Mouse (Mus musculus) ZHBTc4 (cell line): ENCODE data around the gene Dusp22.

Experiments
- DNase-seq: peaks from one replicate; pipeline ENCODE4 v3.0.0-alpha.2; 2011; ENCODE audit warnings: low read depth, low spot score

The Dusp22 gene

DNA sequence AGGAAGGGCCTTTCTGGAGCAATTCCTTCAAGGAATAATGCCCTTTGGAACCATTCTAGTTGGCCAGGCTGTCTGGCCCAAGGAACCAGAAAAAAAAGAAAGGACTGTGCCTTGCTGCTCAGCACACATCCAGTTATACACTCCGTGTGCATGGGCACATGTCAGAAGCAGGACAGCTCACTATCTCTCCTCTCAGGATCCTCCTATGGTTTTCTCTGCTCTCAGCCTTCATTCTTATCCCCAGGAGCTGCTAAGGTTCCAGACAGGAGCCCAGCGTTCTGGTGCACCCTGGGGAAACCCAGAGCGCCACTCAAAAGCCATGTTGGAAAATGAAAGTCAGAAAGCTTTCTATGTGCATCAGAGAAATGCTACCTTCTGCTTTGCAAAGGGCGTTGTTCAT is 55.8 kb downstream of the Dusp22 start:
- DNase-seq = no peak

DNA sequence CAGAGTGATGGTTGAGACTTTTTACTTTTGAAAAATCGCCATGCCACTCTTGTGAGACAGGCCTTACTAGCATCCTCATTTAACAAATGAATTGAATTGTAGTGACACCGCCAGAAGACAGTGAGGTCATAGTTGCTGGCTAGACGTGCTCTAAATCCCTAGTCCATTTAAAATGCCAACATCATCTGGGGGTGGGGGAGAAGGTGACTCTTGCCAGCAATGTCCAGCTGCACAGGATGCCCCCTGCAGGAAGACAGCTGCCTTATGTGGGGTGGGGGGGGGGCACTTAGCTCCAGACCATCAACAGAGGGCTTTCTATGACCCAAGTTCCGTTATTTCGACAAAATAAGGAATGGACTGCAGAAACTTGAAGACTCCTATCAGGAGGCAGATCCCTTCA is 56.8 kb downstream of the Dusp22 start:
- no peak for DNase-seq

DNA sequence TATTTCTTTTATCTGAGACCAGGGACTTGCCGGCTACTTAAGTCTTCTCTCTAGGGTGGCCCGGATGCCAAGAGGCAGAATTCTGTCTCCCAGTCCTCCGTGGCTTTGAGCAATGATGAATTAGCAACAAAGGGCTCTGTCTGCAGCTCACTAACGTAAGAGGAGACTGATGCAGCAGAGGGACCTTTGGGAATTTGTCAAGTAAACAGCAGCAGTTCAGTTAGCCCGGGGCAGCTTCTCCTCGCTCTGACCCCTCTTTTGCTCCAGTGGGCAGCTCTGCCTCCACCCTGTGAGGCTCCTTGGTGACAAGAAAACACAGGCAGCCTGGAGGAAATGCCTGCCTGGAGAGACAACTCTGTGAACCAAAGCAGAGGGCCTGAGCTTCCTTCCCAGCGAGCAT is 62.8 kb downstream of the Dusp22 start:
- no peak for DNase-seq

- DNase-seq = no peak
These were observed 63.5 kb downstream of the Dusp22 start for GRCm38 (mm10) chr13:30723258-30723657.

- DNase-seq = no peak
These were observed 64.1 kb downstream of the Dusp22 start for GRCm38 (mm10) chr13:30723858-30724257.

GRCm38 (mm10) chr13:30724691-30725271 is 65.0 kb downstream of the Dusp22 start:
- no peak for DNase-seq

GRCm38 (mm10) chr13:30726879-30727278 is 67.1 kb downstream of the Dusp22 start:
- no peak for DNase-seq

DNA sequence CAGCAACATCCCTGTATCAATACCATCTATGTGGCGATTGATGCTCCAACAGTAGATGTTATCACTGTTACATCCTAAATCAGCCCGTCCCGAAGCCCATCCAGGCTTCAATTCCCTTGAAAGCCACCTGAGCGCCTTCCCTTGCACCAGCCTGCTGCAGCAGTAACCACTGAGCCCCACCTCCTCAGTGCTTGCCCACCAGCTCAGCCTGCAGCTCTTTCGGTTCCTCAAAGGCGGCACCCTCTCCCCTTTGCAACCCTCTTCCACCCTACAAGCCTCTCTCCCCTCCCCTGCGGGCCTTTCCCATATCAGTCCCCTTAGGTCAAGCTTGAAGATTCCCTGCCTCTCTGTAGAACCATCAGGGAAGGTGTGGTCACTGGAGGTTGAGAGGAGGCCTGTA is 68.4 kb downstream of the Dusp22 start:
- DNase-seq = no peak

DNA sequence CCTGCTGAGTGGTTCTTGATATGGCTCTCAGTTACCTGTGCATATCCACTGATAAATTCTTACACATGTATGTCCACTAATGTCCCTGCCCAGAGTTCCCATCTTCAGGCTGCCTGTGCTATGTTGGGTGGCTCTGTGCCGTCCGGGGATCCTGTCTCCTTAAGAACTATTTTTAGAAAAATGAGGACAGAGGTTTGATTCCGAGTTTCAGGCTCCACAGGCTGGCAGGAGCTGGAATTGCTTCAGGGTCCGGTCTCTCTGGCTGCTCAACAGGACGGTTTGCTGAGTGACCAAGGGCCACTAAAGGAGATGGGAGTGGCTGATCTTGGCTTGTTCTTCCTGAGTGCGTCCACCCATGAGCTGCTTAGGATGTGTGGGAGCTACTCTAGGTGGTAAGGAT is 69.4 kb downstream of the Dusp22 start:
- no peak for DNase-seq

DNA sequence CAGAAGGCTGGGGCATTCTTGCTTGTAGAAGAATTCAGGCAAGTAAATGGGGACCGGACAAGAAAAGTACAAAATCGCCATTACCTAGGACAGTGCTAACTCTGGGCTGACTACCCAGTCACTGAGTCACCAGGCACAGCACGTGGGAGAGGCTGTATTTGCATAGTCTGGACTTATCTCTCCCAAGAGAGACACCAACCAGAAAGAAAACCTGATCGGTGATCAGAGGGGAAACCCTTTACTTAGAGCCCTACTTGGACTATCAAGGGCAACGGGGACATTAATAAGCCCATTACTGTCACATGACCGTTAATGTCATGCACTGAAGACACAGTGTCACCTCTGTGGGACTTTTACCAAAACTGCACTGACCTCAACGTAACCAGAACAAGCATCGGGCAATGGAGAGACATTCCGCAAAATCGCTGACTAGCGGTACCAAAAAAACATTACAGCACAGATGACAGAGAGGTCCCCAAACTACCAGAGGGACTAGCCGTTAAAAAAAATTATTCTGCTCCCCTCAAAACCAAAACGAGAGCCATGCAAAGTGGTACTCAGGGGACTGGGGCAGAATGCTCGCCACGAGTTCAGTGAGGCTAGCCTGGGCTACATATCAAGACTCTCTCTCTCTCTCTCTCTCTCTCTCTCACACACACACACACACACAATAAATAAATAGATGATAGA is 70.5 kb downstream of the Dusp22 start:
- no peak for DNase-seq

GRCm38 (mm10) chr13:30732709-30733445 is 73.1 kb downstream of the Dusp22 start:
- DNase-seq = no peak

DNA sequence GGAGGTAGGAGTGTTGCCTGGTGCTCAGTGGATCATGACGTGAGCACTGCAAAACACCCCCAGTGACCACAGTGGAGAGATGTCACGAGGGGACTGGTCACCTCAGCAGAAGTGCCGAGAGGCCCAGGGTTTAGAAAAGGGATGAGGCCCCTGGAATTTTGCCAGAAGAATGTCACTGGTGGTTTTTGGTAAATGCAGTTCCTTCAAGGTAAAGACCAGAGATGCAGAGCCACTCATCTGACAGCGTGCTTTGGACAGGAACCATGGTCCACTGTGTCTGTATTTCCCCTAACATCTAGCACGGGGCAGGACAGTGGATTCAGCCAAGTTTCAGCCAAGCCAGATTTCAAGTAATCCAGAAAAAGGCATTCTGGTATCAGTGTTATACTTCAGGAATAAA is 76.9 kb downstream of the Dusp22 start:
- DNase-seq = no peak

DNA sequence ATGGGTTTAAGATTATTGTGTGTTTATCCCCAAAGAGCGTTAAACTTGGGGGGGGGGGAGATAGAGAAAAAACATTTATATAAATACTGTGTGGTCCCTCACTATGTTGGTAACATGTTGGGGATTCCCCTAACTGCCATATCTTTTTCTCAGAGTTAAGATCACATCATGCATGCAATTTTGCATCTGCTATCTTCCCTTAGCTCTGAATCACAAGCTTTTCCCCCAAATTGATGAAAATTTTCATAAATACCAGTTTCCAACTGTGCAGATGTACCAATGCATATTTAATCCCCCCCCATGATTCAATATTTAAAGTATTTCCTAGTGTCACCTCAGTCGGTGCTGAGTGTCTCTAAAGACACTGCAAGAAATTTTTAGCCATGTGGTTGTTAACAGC is 77.5 kb downstream of the Dusp22 start:
- DNase-seq = no peak

- DNase-seq = no peak
These were observed 78.6 kb downstream of the Dusp22 start for GRCm38 (mm10) chr13:30738310-30738840.

DNA sequence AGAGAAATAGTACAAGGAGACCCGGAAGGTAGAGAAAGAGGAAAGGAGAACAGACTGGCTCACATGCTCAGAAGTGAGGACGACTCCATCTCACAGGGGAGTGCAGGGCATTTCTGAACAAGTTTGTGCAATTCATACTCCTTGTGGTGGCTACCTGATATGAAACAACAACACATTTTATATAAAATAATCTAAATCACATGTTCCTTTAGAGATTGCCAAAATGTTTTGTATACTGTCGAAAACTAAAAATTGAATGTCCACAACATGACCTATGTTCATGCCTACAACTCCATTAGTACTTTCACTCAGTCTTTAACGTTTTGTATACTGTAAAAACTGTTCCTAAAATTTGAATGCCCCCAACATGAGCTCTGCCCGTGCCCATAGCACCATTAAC is 81.4 kb downstream of the Dusp22 start:
- DNase-seq = no peak

- no peak for DNase-seq
These were observed 82.7 kb downstream of the Dusp22 start for GRCm38 (mm10) chr13:30742411-30742970.

- no peak for DNase-seq
These were observed 85.3 kb downstream of the Dusp22 start for GRCm38 (mm10) chr13:30745121-30745520.

DNA sequence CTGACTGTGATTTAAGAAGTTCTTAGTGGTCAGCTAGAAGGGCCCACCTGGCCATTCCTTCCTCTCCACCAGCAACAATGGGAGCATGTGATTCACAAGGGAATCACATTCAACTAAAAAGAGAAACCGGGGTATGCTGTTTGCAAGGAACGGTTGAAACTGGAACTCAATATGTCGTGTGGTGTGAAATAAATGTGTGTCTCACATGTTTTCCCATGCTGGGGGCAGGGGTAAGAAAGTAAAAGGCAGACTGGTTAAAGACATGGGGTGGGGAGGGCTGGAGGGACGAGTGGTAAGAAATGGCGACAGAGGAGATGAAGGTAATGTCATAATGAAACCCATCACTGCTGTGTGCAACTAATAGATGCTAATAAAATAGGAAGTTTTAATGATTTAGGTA is 87.3 kb downstream of the Dusp22 start:
- DNase-seq = no peak

GRCm38 (mm10) chr13:30747504-30747903 is 87.7 kb downstream of the Dusp22 start:
- no peak for DNase-seq

- DNase-seq = no peak
These were observed 88.5 kb downstream of the Dusp22 start for GRCm38 (mm10) chr13:30748321-30748720.

- peak; percentile 62 for DNase-seq
These were observed 89.3 kb downstream of the Dusp22 start, which contains the start of gene Irf4 for GRCm38 (mm10) chr13:30749021-30749556. TSS of gene Irf4 (plus strand) at chr13:30749226.

- peak; percentile 16 for DNase-seq
These were observed 89.8 kb downstream of the Dusp22 start for GRCm38 (mm10) chr13:30749557-30750141.
